8 mouse cellular contexts compared by ENCODE assay signal in genomic region chr12:110840348-110841198, GRCm38 (mm10). TPM values are rescaled to one million over a fixed set of nuclear protein-coding genes. Genes with fewer than 3 reads are reported as not detected.
A peak's percentile ranks its signal among the peaks of the same experiment; 100 is the strongest.
DNase-seq lines count a peak whose midpoint lies in the region; ATAC-seq and TF ChIP-seq lines count a peak whose summit lies in the region.

Gene Mok (minus strand): TSS chr12:110840939.

- H3K27ac ChIP-seq in forebrain, embryonic 13.5 days = no peak within 1 kb of the TSS
- H3K27ac ChIP-seq in neural tube, embryonic 15.5 days (replicated peaks) = peak within 1 kb of the TSS; percentile 75

- peak within 1 kb of the TSS; percentile 65 for H3K9ac ChIP-seq in forebrain, embryonic 13.5 days
- H3K9ac ChIP-seq in neural tube, embryonic 15.5 days (replicated peaks) = peak within 1 kb of the TSS; percentile 58

- no peaks in the 10 kb centered on the region; the same call in 1 of the 2 replicates for H3K36me3 ChIP-seq in E14TG2a.4 (ENCODE audit: insufficient read depth, low read length)
- H3K36me3 ChIP-seq in forebrain, embryonic 13.5 days (ENCODE audit: poor library complexity, severe bottlenecking) = no peaks in the 10 kb centered on the region
- no peaks in the 10 kb centered on the region for H3K36me3 ChIP-seq in neural tube, embryonic 15.5 days

- WGBS in forebrain, embryonic 13.5 days = under 1% methylated on average over 69 of the region's 71 CpGs
- under 1% methylated on average over 71 of the region's 71 CpGs for WGBS in neural tube, embryonic 15.5 days

- H3K4me1 ChIP-seq in E14TG2a.4 (replicated peaks; ENCODE audit: low read depth, low read length) = peaks cover 65% of the 10 kb centered on the region
- peaks cover 44% of the 10 kb centered on the region for H3K4me1 ChIP-seq in forebrain, embryonic 13.5 days
- peaks cover 38% of the 10 kb centered on the region for H3K4me1 ChIP-seq in neural tube, embryonic 15.5 days

- peak within 1 kb of the TSS; percentile 94 for H3K4me3 ChIP-seq in E14TG2a.4 (replicated peaks; ENCODE audit: low read length)
- H3K4me3 ChIP-seq in forebrain, embryonic 13.5 days = peak within 1 kb of the TSS; percentile 67
- H3K4me3 ChIP-seq in neural tube, embryonic 15.5 days (replicated peaks) = peak within 1 kb of the TSS; percentile 73

- no peaks in the 10 kb centered on the region for H3K9me3 ChIP-seq in E14TG2a.4 (ENCODE audit: low read length)
- H3K9me3 ChIP-seq in forebrain, embryonic 13.5 days (replicated peaks) = no peaks in the 10 kb centered on the region
- no peaks in the 10 kb centered on the region for H3K9me3 ChIP-seq in neural tube, embryonic 15.5 days (replicated peaks)

- DNase-seq in c-Kit-positive CD71-positive TER-119-positive erythroid progenitor cells, embryonic 14.5 days (ENCODE audit: low spot score) = peak; percentile 93
- peak; percentile 97 to 98 for DNase-seq in heart, postnatal 14 days
- DNase-seq in layer of hippocampus, adult 11-12 months (ENCODE audit: low spot score) = peak; percentile 94
- DNase-seq in lung, adult 18-20 months = peak; percentile 94 to 96
- DNase-seq in testis, postnatal 14 days (ENCODE audit: low spot score) = peak; percentile 96

- intact Hi-C loops in heart, postnatal 14 days (cut with DNase I) = loop anchor here (5.0 kb wide), 4 partner anchors 103 to 423 kb away; partner anchors contain the start of genes Ppp2r5c and Wdr20

- ATAC-seq in forebrain, embryonic 13.5 days = peak; percentile 79
- ATAC-seq in neural tube, embryonic 15.5 days (ENCODE audit: low FRiP score) = peak; percentile 88

- no peak for TF ChIP-seq CTCF in E14TG2a.4 (conservative IDR thresholded peaks at IDR 0.05; ENCODE audit: low read length)

- H3K4me2 ChIP-seq in forebrain, embryonic 13.5 days = peak within 1 kb of the TSS; percentile 69
- H3K4me2 ChIP-seq in neural tube, embryonic 15.5 days = peak within 1 kb of the TSS; percentile 65

- H3K27me3 ChIP-seq in E14TG2a.4 (ENCODE audit: insufficient read depth, low read length) = no peaks in the 10 kb centered on the region
- peaks cover 18% of the 10 kb centered on the region for H3K27me3 ChIP-seq in forebrain, embryonic 13.5 days
- peaks cover 17% of the 10 kb centered on the region for H3K27me3 ChIP-seq in neural tube, embryonic 15.5 days (replicated peaks)

RNA-seq across cellular contexts. Expression of gene Mok, which starts in this region (rescaled TPM):
- polyA plus RNA-seq in forebrain, embryonic 13.5 days (2015; fragmentation: Nextera tagmentation; extraction: Ambion mirVana) = 11.6 and 13.1 TPM in 2 replicates
- total RNA-seq in heart, postnatal 14 days (2021) = under 1 TPM; 0.65 to 0.78 TPM
- 10.8 and 12.3 TPM in 2 replicates for polyA plus RNA-seq in neural tube, embryonic 15.5 days (2015; fragmentation: Nextera tagmentation; extraction: Ambion mirVana)

Comparison
In these comparisons a context has a peak if more than half of its experiments do, and no peak if none do; other contexts are left out.
1. Peak in DNase-seq in heart, postnatal 14 days; RNA of the gene not detected or under 1 TPM.